Mouse (Mus musculus): ENCODE data around the gene Amd1.

DNA sequence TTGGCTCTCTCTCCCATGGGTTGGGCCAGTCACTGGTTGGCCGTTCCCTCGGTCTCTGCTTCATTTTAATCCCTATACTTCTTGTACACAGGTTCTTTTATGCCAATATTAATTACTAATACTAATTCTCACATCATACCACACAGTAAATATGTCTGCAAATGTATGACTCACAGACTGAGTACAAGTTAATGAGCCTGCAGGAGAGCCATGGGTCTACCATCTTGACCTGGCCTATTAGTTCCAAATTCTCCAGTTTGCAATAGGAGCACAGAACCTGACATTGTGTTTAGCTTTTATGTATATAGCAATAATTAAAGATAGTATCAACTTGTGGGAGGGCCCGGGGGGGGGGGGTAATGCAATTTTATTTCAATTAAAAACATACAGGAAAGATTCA is 17.0 kb downstream of the Amd1 start:
- TF ChIP-seq CTCF (IDR thresholded peaks at IDR 0.05; ENCODE audit: insufficient read depth, low read length), result no peak
- no peak for TF ChIP-seq POLR2A (IDR thresholded peaks at IDR 0.05; ENCODE audit: borderline replicate concordance, extremely low read depth, low read depth, low read length)
